Mouse (Mus musculus): ENCODE results near the gene Ptbp3. TPM values are rescaled to one million over a fixed set of nuclear protein-coding genes. Genes with fewer than 3 reads are reported as not detected.

The Ptbp3 gene
- polyA plus RNA-seq, 1 experiment from 2014 or later = 16.9 TPM

DNA sequence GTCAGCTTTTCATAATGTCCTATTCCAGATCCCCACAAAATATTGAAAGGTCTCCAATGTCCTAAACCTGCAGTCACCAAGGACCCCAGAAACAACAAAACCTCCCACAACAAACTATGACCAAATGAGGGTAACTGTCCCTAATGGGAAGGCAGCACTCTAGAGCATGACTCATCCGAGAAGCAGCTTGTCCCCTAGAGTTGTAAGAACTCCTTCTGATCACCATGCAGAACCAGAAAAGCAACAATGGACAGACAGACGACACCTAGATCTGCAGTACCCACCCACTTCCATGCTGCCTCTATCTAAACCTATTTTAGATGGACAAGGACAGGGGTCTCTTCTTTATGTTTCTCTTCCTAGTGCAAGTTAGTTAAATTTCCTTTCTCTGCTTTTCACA, 22.4 kb downstream of the Ptbp3 start:
- ATAC-seq (replicated peaks) = no peak
- Histone ChIP-seq H3K4me2 (no peak overlapping the region), H3K4me3 (no peak overlapping the region), H3K27ac (no peak overlapping the region), H3K4me1 (no peaks in the 10 kb centered on the region), H3K36me3 (replicated peaks) (no peaks in the 10 kb centered on the region), H3K9ac (no peak overlapping the region), H3K27me3 (replicated peaks) (no peaks in the 10 kb centered on the region), H3K9me3 (no peaks in the 10 kb centered on the region)
- WGBS = 67% methylated on average over 2 of the region's 2 CpGs

DNA sequence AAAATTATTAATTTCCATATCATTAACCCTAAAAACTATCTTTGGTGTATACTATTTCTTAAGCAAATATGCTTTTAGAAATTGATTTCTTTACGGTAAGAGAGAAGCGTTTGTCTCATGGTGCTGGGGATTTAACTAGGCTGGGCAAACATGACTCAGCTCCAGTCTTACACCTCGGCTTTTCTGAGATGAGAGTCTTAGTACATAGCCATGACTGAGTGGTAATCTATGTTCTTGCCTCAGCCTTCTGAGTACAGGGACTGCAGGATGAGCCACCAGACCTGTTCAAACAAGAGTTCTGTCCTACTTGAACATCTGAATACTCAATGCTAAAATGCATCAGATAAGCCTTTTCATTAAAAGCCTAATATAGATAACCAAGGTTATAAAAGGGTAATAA, 24.3 kb downstream of the Ptbp3 start:
- WGBS = 85% methylated on average over 3 of the region's 3 CpGs
- no peak overlapping the region for H3K27ac ChIP-seq
- H3K4me1 ChIP-seq = no peaks in the 10 kb centered on the region

DNA sequence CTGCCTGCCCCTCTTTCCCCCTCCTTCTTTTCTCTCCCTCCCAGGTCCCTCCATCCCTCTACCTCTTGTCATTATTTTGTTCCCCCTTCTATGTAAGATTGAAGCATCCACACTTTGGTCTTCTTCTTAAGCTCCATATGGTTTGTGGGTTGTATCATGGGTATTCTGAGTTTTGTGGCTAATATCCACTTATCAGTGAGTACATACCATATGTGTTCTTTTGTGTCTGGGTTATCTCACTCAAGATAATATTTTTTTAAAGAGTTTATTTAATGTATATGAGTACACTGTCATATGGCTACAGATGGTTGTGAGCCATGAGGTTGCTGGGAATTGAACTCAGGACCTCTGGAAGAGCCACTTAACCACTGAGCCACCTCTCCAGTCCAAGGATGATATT, 38.8 kb downstream of the Ptbp3 start:
- Histone ChIP-seq H3K4me3 (no peak overlapping the region), H3K27ac (no peak overlapping the region), H3K27me3 (replicated peaks) (no peaks in the 10 kb centered on the region), H3K9ac (no peak overlapping the region), H3K4me1 (no peaks in the 10 kb centered on the region), H3K9me3 (no peaks in the 10 kb centered on the region), H3K4me2 (no peak overlapping the region), H3K36me3 (replicated peaks) (0 out of 2 replicates have a peak, but pooled peaks cover 6% of the 10 kb centered on the region)
- no peak for ATAC-seq (replicated peaks)

More for the DNA sequence above, 24.3 kb downstream of the Ptbp3 start:
- Histone ChIP-seq H3K9ac (no peak overlapping the region), H3K36me3 (replicated peaks) (no peaks in the 10 kb centered on the region), H3K4me3 (no peak overlapping the region), H3K27me3 (replicated peaks) (no peaks in the 10 kb centered on the region), H3K9me3 (no peaks in the 10 kb centered on the region), H3K4me2 (no peak overlapping the region)
- no peak for ATAC-seq (replicated peaks)

DNA sequence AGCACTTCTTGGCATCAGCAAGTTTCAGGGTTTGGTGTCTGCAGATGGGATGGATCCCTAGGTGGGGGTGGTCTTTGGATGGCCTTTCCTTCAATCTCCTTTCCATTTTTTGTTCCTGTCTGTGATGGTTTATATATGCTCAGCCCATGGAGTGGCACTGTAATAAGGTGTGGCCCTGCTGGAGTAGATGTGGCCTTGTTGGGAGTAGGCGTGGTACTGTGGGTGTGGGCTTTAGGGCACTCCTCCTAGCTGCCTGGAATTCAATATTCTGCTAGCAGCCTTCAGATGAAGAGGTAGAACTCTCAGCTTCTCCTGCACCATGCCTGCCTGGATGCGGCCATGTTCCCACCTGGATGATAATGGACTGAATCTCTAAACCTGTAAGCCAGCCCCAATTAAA, 39.6 kb downstream of the Ptbp3 start:
- Histone ChIP-seq H3K9ac (no peak overlapping the region), H3K4me1 (no peaks in the 10 kb centered on the region), H3K4me2 (no peak overlapping the region), H3K9me3 (no peaks in the 10 kb centered on the region), H3K27ac (no peak overlapping the region), H3K36me3 (replicated peaks) (0 out of 2 replicates have a peak, but pooled peaks cover 6% of the 10 kb centered on the region), H3K27me3 (replicated peaks) (no peaks in the 10 kb centered on the region), H3K4me3 (no peak overlapping the region)
- ATAC-seq (replicated peaks) = no peak
- 93% methylated on average over 2 of the region's 2 CpGs for WGBS

DNA sequence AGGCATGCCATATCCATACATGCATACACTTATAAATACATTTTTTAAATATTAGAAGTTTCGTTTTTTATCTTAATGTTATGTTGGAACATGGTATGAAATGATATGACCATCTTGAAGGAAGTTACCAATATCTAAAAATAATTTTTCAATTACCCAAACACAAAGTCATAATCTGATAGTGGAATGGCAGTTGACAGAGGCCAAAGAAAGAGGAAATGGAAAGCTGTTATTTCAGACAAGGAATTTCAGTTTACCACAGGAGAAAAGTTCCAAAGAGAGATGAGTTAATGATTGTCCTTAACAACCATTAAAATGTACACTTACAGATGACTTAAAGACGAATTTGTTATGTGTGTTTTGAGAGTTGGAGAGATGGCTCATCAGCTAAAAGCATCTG, 41.4 kb downstream of the Ptbp3 start:
- Histone ChIP-seq H3K4me3 (no peak overlapping the region), H3K36me3 (replicated peaks) (0 out of 2 replicates have a peak, but pooled peaks cover 6% of the 10 kb centered on the region), H3K9me3 (no peaks in the 10 kb centered on the region), H3K27me3 (replicated peaks) (no peaks in the 10 kb centered on the region), H3K4me1 (no peaks in the 10 kb centered on the region), H3K4me2 (no peak overlapping the region), H3K27ac (no peak overlapping the region), H3K9ac (no peak overlapping the region)
- 86% methylated on average over 2 of the region's 2 CpGs for WGBS
- ATAC-seq (replicated peaks) = no peak

DNA sequence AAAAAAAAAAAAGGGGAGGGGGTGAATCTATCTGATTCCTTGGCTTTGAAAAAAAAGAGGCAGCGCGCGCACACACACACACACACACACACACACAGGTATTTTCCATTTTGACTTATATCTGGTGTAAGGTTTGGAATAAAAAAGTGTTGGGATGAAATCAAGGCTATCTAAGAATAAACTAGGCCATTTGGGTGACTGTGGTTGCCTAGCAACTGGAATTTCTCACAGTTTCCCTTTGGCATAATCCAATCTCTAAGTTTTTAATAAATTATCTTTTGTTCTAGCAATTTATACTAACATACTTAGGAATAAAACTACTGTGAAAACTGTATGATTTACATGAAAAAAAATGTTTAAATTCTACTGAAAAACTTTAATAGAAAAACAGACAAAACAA, 42.5 kb downstream of the Ptbp3 start:
- Histone ChIP-seq H3K36me3 (replicated peaks) (0 out of 2 replicates have a peak, but pooled peaks cover 4% of the 10 kb centered on the region), H3K27me3 (replicated peaks) (no peaks in the 10 kb centered on the region), H3K4me1 (no peaks in the 10 kb centered on the region), H3K27ac (no peak overlapping the region), H3K9me3 (no peaks in the 10 kb centered on the region), H3K4me3 (no peak overlapping the region), H3K9ac (no peak overlapping the region), H3K4me2 (no peak overlapping the region)
- ATAC-seq (replicated peaks) = no peak
- 94% methylated on average over 3 of the region's 3 CpGs for WGBS

DNA sequence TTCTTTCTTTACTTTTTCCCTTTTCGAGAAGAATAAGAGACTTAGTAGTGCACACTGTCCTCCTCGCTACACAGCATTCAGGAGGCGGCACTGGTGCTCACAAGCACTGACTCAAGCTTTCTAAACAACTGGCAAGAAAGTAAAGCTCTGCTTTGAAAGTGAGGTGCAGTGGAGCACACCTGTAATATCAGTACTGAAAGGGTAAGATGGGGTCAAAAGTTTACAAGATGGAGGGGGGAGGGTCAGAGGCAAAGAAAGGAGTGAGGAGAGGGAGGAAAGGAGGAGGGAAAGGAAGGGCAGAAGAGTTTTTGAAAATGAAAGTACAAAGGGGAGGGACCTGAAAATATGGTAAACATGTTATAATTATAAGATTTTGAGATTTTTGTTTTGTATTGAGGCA, 43.7 kb downstream of the Ptbp3 start:
- no peak overlapping the region for H3K4me2 ChIP-seq
- H3K9me3 ChIP-seq = no peaks in the 10 kb centered on the region
- H3K4me3 ChIP-seq = no peak overlapping the region
- 63% methylated on average over 3 of the region's 3 CpGs for WGBS
- no peaks in the 10 kb centered on the region for H3K36me3 ChIP-seq (replicated peaks)
- H3K9ac ChIP-seq = no peak overlapping the region
- H3K4me1 ChIP-seq = no peaks in the 10 kb centered on the region
- no peak overlapping the region for H3K27ac ChIP-seq
- H3K27me3 ChIP-seq (replicated peaks) = no peaks in the 10 kb centered on the region
- no peak for ATAC-seq (replicated peaks)

DNA sequence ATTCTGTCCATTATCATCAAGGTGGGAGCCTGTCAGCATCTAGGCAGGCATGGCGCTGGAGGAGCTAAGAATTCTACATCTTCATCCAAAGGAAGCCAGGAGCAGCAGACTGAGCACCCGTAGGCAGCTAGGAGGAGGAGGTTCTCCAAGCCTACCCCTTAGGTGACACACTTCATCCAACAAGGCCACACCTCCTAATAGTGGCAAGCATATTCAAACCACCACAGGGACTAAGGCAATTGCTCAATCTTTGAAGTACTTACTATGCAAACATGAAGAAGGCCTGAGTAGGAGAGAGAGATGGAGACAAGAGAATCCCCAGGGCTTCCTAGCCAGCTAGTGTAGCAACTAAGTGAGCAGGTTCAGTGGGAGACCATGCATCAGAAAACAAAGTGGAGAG, 58.1 kb downstream of the Ptbp3 start:
- no peaks in the 10 kb centered on the region for H3K9me3 ChIP-seq
- H3K27me3 ChIP-seq (replicated peaks) = no peaks in the 10 kb centered on the region
- H3K4me1 ChIP-seq = no peaks in the 10 kb centered on the region
- no peak for ATAC-seq (replicated peaks)
- no peak overlapping the region for H3K4me2 ChIP-seq
- 93% methylated on average over 2 of the region's 2 CpGs for WGBS
- 0 out of 2 replicates have a peak, but pooled peaks cover 3% of the 10 kb centered on the region for H3K36me3 ChIP-seq (replicated peaks)
- no peak overlapping the region for H3K9ac ChIP-seq
- H3K4me3 ChIP-seq = no peak overlapping the region
- no peak overlapping the region for H3K27ac ChIP-seq

DNA sequence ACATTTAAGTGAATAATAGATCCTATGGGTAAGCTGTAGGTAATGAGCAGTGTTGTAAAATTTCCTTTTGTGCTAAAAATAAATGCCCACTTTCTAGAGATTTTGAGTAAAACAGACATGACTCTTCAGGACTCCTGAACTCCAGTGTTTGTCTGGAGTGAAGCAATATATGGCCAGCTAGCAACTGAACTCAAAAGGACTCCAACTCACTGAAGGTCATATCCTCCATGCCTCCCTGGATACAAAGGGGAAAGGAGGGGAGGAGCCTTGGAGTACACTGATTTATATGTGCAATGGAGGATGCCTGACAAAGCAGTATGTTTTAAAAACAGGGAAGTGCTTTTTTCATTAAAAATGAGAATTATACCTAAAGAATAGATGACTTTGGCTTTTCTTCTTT, 77.9 kb downstream of the Ptbp3 start:
- no peak overlapping the region for H3K27ac ChIP-seq
- no peak overlapping the region for H3K4me3 ChIP-seq
- H3K36me3 ChIP-seq (replicated peaks) = no peaks in the 10 kb centered on the region
- H3K4me2 ChIP-seq = no peak overlapping the region
- ATAC-seq (replicated peaks) = no peak
- no peaks in the 10 kb centered on the region for H3K27me3 ChIP-seq (replicated peaks)
- no peaks in the 10 kb centered on the region for H3K9me3 ChIP-seq
- H3K4me1 ChIP-seq = no peaks in the 10 kb centered on the region
- no peak overlapping the region for H3K9ac ChIP-seq

DNA sequence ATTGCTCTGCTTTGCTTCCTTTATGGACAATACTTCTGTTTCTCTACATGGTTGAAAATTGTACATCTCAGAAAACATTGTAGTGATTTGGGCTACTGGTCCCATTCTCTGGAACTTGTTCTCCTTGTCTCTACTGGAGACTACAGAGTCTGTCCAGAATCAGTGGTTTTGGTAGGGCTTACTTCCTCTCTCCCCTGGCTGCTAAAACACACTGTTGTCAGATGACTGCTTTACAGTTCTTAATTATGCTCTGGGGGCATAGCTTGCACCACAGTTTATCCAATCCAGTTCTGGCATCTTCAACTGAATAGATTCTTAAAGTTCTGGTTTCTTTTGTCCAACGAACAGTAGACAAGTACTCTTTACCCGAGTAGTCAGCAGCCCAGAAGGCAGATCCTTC, 83.7 kb downstream of the Ptbp3 start:
- Histone ChIP-seq H3K4me2 (no peak overlapping the region), H3K9me3 (no peaks in the 10 kb centered on the region), H3K27me3 (replicated peaks) (no peaks in the 10 kb centered on the region), H3K9ac (no peak overlapping the region), H3K27ac (no peak overlapping the region), H3K36me3 (replicated peaks) (no peaks in the 10 kb centered on the region), H3K4me3 (no peak overlapping the region), H3K4me1 (no peaks in the 10 kb centered on the region)
- ATAC-seq (replicated peaks) = no peak
- 83% methylated on average over 2 of the region's 2 CpGs for WGBS

DNA sequence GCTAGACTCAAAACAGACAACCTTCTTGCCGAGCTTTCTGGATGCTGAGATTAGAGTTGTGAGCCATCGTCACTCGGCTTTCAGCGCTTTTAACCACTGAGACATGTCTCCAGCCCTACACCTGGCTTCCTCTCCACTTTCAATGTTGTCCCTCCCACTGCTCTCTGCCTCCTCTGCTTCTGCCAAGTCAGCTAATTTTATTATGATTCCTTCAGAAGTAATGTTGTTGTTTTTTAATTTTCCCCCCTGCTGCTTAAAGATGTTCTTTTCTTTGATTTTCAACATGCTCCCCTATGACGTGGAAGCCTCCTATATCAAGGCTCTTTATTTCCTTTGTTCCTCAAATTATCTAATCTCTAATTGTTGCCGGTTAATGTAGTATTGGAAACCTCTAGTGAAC, 84.5 kb downstream of the Ptbp3 start:
- no peaks in the 10 kb centered on the region for H3K36me3 ChIP-seq (replicated peaks)
- no peak overlapping the region for H3K9ac ChIP-seq
- H3K4me1 ChIP-seq = no peaks in the 10 kb centered on the region
- ATAC-seq (replicated peaks) = no peak
- no peaks in the 10 kb centered on the region for H3K27me3 ChIP-seq (replicated peaks)
- no peak overlapping the region for H3K27ac ChIP-seq
- no peak overlapping the region for H3K4me3 ChIP-seq
- 83% methylated on average over 6 of the region's 6 CpGs for WGBS
- no peaks in the 10 kb centered on the region for H3K9me3 ChIP-seq
- no peak overlapping the region for H3K4me2 ChIP-seq

DNA sequence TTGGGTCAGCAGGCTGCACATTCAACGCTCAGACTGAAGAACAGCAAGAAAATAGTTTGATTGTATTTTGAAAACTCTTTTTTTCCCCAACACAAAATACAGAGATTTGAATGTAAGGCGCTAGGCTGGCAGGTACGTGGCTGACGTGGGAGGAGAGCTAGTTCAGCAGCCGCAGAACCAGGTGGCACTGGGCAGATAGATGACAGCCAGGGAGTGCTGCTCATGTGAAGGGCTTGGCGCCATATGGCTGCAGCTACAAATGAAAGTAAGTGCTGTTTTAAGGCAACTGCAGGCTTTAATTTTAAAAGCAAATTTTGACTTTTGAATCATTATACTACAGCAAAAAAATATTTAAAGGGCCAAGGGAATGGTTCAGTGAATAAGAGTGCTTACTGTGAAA, 86.7 kb downstream of the Ptbp3 start:
- no peak overlapping the region for H3K27ac ChIP-seq
- no peaks in the 10 kb centered on the region for H3K36me3 ChIP-seq (replicated peaks)
- H3K4me2 ChIP-seq = no peak overlapping the region
- no peak overlapping the region for H3K4me3 ChIP-seq
- 80% methylated on average over 6 of the region's 6 CpGs for WGBS
- H3K9ac ChIP-seq = no peak overlapping the region
- no peak for ATAC-seq (replicated peaks)
- H3K4me1 ChIP-seq = no peaks in the 10 kb centered on the region
- H3K27me3 ChIP-seq (replicated peaks) = no peaks in the 10 kb centered on the region
- no peaks in the 10 kb centered on the region for H3K9me3 ChIP-seq

DNA sequence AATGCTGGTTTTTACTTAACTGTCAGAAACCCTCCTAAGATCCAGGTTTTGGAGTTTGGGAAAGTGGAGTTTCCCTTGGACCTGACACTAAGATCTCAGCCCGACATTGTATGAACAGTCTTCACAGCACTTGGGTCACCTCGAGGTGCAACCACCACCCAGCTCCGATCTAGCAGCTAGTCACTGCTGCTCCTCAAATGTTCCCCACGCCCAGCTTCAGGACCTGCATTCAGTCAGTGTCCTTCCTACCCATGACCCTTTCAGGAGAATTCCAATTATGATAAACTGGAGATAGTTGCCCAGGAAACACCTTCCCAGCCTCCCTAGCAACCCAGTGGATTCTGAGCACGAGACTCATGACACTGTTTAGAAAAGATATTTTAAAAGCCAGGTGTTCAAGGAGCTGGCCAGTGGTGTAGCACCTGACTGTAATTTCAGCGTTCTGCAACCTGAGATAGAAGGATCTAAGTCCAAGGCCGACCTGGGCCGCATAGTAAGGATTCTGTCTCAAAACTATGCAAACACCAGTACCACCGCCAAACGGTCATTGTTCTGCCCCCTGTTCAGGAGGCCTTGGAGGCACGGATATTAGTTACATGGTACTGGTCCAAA, 87.9 kb downstream of the Ptbp3 start:
- H3K4me2 ChIP-seq = no peak overlapping the region
- no peaks in the 10 kb centered on the region for H3K36me3 ChIP-seq (replicated peaks)
- no peaks in the 10 kb centered on the region for H3K9me3 ChIP-seq
- no peaks in the 10 kb centered on the region for H3K27me3 ChIP-seq (replicated peaks)
- no peak overlapping the region for H3K27ac ChIP-seq
- ATAC-seq (replicated peaks) = no peak
- H3K4me3 ChIP-seq = no peak overlapping the region
- 87% methylated on average over 11 of the region's 11 CpGs for WGBS
- H3K9ac ChIP-seq = no peak overlapping the region
- no peaks in the 10 kb centered on the region for H3K4me1 ChIP-seq
